9 mouse cellular contexts compared by ENCODE assay signal in the genomic region with DNA sequence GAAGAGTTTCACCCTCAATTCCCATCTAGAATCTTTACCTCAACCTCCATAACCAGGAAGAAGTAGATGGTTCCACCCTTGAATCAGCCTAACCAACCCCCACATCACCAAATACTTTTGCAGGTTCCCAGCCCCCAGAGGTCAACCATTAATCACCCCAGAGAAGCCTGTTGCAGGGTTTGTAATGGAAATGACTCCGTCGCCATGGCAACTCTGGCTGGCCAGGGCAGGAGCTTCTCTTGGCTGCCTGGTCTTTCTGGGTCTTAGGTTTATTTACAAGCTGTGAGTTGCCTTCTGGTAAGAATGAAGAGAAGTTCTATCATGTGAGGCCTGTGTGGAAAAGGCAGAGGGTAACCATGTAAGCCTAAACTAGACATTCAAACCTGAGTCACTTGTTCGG.
DNase-seq lines count a peak whose midpoint lies in the region; ATAC-seq lines count a peak whose summit lies in the region.
"Had no signal": no experiment of that assay in that cellular context is flagged by ENCODE, and none has a peak within 500 bp of the region (broad histone marks: within the 10 kb centered on the region; RNA-seq: fewer than 3 reads in every experiment).

No protein-coding gene starts in this region.

- DNase-seq in cerebellum, adult 9-11 months: peak; percentile 7
- no peak for DNase-seq in cerebellum, adult 9-10 months
- peak; percentile 26 for DNase-seq in 3T3-L1 (ENCODE audit: low read depth, low spot score)
- DNase-seq in embryo, embryonic 11 days: peak; percentile 91
- peak; percentile 70 for DNase-seq in retina, postnatal 1 day
- DNase-seq in heart, adult 8-10 months (ENCODE audit: low spot score): no peak

- WGBS in kidney, embryonic 16.5 days: 31% methylated on average over 3 of the region's 3 CpGs

- H3K9me3 ChIP-seq in kidney, embryonic 16.5 days (ENCODE audit: low read length): no peaks in the 10 kb centered on the region
- H3K9me3 ChIP-seq: liver, embryonic 15.5 days had no signal

- no peaks in the 10 kb centered on the region for H3K27me3 ChIP-seq in kidney, embryonic 16.5 days (ENCODE audit: insufficient read depth, low read length)
- H3K27me3 ChIP-seq: liver, embryonic 15.5 days had no signal

- H3K36me3 ChIP-seq in kidney, embryonic 16.5 days (ENCODE audit: insufficient read depth, low read length): no peaks in the 10 kb centered on the region
- H3K36me3 ChIP-seq: liver, embryonic 15.5 days had no signal

- H3K4me1 ChIP-seq in kidney, embryonic 16.5 days (ENCODE audit: insufficient read depth, low read length): peaks cover 36% of the 10 kb centered on the region
- H3K4me1 ChIP-seq: liver, embryonic 15.5 days had no signal

- peak overlapping the region; percentile 77 for H3K27ac ChIP-seq in kidney, embryonic 16.5 days (ENCODE audit: low read length)
- H3K27ac ChIP-seq: liver, embryonic 15.5 days had no signal

- peak; percentile 67; the same call in 1 of the 2 replicates for ATAC-seq in kidney, embryonic 16.5 days (ENCODE audit: low FRiP score, low TSS enrichment)
- no peak for ATAC-seq in activated CD4-positive, CD25-positive, alpha-beta regulatory T cell, adult 4 months

- H3K4me3 ChIP-seq in kidney, embryonic 16.5 days (ENCODE audit: low read length): no peak overlapping the region
- H3K4me3 ChIP-seq: liver, embryonic 15.5 days had no signal

- H3K4me2 ChIP-seq in kidney, embryonic 16.5 days (replicated peaks; ENCODE audit: low read depth, low read length): no peak overlapping the region
- H3K4me2 ChIP-seq: liver, embryonic 15.5 days had no signal

- no peak overlapping the region for H3K9ac ChIP-seq in kidney, embryonic 16.5 days (replicated peaks; ENCODE audit: low read length)
- H3K9ac ChIP-seq: liver, embryonic 15.5 days had no signal

Comparison
In these comparisons a context has a peak if more than half of its experiments do, and no peak if none do; other contexts are left out.
1. DNase-seq: peak in cerebellum, adult 9-11 months (single experiment), 3T3-L1 (single experiment), embryo, embryonic 11 days (single experiment) and retina, postnatal 1 day (single experiment); none in cerebellum, adult 9-10 months (single experiment) and heart, adult 8-10 months (single experiment).